Mouse (Mus musculus) kidney, adult 2 months (tissue): ENCODE measurements around the gene Ttc7b.

Experiments used
- CTCF ChIP-seq: fragments of 200-500 bp; conservative IDR thresholded peaks from 2 replicates; pipeline ENCODE4 v1.5.1; 2011; ENCODE audit warnings: low read depth, mild to moderate bottlenecking, control low read depth, low read length, moderate library complexity, mixed read lengths; ENCODE audit not compliant: insufficient read depth, insufficient read length
- POLR2A ChIP-seq: fragments of 200-500 bp; IDR thresholded peaks from one replicate; pipeline ENCODE4 v1.6.1; 2011; ENCODE audit warnings: low read depth, low read length, control low read depth

GRCm38 (mm10) chr12:100529651-100530050 lies 9.0 kb upstream of the Ttc7b start:
- TF ChIP-seq POLR2A (no peak), CTCF (no peak)
